Mouse (Mus musculus): ENCODE measurements around the gene Sh3gl2. TPM values are rescaled to one million over a fixed set of nuclear protein-coding genes. Genes with fewer than 3 reads are reported as not detected.

Sh3gl2 gene
- total RNA-seq (2023): not detected

GRCm38 (mm10) chr4:85205071-85205635 lies at the start of gene Sh3gl2:
Gene Sh3gl2 (plus strand): TSS chr4:85205126.

GRCm38 (mm10) chr4:85513792-85514191 lies 308.9 kb downstream of the Sh3gl2 start, which contains the start of gene Adamtsl1:
Gene Adamtsl1 (plus strand): TSS chr4:85514172.

Measured in CD4-positive naive resting alpha-beta T cell, adult 57 days (primary cell).